Mouse (Mus musculus) 3134 (cell line): ENCODE data around the gene Synj2.
A peak's percentile ranks its signal among the peaks of the same experiment; 100 is the strongest.

Experiments
- DNase-seq: peaks from one replicate; pipeline ENCODE4 v3.0.0-alpha.2; 2011; ENCODE audit warnings: low spot score; ENCODE audit not compliant: insufficient read length; ENCODE audit errors: extremely low read depth

The Synj2 gene

DNA sequence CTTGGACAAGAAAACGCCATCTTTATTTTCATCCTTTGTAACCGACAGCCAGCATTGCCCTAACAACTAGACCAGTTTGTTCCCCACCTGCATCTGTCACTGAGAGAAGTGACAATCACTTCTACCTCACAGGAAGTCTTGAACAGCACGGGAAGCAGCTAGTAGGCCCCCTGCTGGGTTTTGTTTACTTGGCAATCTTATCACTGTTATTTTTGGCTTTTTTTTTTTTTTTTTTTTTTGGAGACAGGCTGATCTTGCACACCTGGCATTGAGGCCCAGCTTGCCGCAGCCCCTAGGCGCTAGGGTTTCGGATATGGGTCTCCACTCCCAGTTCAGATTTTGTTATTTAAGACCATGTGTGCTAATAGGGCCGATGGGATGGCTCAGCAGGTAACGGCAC lies 32.5 kb downstream of the Synj2 start:
- DNase-seq: no peak

DNA sequence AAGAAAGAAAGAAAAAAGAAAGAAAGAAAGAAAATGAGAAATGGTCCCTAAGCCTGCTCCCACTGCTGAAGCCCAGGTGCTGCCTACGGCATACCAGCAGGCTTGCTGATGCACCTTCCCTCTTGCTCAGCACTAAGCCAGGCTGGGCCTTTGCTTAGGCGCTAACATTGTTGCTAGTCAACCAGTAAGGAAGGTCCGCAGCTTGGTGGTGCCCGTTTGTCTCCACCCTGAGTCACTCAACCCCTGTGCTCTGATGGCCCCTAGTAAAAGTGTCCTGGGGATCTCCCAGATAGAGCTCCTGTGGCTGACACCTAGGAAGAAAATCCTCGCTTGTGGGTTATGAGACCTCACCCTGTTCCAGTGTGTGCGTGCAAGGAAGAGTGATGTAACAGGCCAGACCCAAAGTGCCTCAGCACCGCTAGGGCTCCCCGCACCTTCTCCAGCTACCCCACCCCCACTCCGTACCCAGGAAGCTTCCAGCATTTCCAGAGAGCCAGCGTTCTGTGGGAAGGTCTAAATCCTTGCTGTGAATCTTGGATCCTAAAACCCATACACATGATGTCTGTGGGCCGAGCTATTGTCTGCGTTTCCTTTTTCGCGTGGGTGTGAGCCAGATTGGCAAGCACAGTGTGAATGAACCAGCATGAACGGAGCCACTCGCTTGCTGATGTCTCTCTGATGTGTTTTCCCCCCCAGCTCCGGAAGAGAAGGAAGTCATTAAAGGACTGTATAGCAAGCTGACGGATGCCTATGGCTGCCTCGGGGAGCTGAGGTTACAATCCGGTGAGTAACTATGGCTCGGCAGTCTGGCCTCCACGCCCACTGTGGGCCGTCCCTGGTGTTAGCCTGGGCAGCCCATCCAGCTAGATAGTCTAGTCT lies 34.3 kb downstream of the Synj2 start:
- DNase-seq: peak; percentile 69

DNA sequence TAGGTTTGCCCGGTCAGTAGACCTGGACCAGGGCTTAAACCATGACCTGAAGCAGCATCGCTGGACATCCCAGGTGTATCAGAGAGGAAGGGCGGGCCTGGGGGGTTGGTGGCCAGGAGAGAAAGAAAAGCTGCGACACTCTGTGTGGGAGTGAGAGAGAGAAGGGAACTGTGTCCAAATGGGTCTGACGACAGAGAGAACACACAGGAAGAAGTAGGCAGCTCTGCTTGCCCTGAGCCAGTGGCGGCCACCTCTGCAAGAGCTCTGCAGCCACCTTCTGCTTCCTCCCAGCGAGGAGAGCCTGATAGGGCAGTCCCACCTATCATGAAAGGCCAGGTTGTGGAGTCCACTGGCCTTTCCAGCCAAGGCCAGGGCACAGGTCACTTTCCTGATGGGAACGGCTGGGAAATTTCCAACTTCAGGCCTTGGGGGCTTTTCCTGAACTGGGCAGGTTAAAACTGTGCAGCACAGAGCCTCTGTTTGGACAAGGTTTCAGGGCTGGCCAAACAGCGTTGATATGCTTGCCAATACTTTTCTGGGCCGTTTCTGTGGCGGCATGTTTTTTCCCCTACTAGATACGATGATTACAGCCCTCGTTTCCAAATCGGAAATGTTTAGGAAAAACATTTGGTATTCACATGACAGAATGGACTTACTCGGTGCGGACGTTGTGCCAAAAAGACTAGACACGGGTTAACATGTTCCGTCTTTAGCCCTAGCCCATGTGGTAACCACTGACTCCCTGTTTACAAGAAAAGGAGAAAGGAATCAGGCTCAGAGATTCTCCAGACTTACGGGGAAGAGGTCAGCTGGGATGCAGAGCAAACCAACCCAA lies 35.4 kb downstream of the Synj2 start:
- DNase-seq: no peak

DNA sequence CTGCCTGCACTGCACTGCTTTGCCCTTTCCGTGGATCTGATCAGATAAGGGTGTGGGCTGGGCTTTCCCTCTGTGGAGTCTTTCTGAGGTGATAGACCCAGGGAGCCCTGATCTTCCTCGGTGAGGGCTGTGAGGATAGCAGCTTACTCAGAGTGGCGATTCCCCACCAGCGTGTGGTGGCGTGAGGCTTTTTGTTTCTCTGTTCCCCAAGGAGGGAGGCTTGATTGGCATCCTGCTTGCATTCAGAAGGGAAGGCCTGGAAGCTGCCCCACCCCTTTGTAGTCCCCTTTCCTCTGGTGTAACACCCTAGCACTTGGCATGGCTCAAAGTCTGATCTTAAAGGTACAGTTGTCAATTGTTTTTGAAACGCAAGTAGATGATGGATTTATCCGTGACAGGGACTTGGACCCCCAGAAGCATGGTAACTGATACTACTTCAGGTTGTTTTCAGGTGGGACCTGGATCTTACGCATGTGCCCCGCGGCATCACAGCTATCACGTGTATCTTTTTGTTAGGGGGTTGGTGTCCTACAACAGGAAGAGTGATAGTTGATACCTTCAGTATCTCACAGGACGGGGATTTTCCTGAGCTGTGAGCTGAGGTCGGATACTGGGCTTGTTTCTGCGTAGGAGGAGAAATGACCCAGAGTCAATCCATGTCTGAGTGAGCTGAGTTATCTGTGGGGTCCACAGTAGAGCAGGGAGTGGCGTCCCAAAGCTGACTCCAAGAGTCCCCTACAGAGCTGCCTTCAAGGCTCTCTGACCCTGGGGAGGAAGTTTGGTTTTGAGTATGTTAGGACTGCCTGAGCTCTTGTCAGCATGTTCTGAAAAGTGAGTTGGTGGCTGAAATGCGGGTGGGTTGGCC lies 36.2 kb downstream of the Synj2 start:
- peak; percentile 57 for DNase-seq

DNA sequence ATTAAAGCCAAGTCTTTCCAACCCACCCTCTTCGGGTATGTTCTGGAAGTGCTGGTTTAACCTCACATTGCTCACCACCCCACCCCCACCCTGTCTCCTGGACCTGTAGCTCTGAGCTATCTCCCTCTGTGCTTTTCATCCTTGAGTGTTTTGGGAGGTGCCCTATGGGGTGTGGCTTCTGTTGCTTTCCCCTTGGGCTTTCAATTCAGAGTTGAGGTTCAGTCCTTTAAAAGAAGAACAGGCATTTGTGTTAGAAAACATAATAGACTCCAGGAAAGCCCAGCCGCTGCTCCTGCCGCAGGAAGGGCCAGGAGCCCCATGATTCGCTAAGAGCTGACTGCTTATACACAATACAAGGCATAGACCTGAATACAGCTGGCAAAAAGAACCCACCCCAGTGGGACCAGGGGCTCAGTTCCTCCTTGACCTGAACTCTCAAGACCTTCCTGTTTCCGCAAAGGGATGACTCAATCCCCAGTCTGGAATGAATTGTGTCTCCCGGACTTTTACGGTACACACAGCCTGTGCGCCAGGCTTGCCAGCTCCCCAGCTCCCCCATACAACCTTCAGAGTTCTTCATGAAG lies 36.9 kb downstream of the Synj2 start:
- peak; percentile 56 for DNase-seq

- peak; percentile 74 for DNase-seq
Measured at GRCm38 (mm10) chr17:5978505-5979077, 37.5 kb downstream of the Synj2 start.

GRCm38 (mm10) chr17:5980860-5981259 lies 39.8 kb downstream of the Synj2 start:
- no peak for DNase-seq

DNA sequence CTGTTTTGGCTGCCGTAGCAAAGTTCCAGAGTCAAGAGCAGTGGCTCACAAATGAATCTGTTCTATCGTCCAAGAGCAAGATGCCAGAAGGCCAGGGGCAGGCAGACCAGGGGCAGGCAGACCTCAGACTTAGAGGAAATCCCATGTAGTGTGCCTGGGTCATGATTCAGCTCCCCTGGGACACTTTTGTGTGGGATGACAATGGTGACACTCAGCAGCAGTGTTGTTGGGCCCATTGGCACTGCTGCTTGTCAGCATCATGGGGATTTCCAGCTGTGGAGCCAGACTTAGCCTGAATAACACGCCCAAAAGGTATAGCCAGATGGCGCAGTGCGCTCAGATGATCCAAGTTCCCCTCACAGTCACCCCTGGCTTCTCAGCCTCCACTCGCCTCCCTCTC lies 42.1 kb downstream of the Synj2 start:
- DNase-seq: no peak

GRCm38 (mm10) chr17:5983901-5984300 lies 42.8 kb downstream of the Synj2 start:
- no peak for DNase-seq

GRCm38 (mm10) chr17:5984700-5985231 lies 43.7 kb downstream of the Synj2 start:
- DNase-seq: no peak

DNA sequence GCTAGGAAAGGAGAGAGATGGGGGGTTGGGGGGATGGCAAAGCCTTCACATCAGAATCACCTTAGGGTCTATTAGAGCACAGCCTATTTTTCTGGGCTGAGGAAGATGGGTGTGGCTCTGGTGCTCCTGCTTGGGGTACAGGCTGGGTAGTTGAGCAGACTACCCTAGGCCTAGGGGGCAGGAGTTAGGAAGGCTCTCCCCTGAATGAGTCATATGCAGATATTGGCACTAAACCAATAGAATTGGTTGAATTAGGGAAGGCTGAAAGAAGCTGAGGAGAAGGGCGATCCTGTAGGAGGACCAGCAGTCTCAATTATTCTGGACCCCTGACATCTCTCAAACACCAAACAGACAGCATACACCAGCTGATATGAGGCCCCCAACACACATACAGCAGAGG lies 44.2 kb downstream of the Synj2 start:
- no peak for DNase-seq

DNA sequence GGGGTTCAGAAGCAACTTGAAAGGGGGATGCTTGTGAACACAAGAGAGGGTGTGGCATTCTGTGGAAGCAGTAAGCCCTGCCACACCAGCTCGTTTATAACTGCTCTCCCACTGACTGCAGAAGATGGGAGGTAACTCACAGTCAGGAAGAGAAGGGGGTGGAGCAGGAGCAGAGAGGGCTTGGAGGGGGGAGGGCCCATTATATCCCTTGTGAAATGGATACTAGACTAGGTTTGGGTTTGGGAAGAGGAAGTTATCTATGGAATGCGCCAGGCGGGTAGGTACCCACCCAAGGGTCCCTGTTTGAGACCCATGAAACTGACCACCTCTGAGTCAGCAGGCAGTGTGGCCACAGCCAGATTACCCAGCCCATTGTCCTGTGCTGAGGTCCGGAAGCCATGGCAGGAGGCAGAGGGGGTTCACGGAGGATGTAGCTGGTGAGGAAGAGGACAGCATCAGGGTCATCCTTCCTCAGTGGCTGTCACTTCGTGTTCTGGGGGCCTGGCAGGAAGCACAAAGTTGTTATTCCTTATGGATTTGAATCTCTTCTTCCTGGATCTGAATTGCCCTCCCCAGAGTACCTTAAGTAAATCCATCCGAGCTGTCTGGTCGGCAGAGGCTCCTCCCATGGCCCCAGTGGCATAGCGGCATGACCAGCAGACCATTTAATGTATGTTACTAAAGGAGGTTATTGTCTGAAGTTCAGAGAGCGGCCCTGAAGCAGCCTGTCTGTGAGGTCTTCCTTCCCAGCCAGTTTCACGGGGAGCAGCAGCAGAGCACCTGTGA lies 46.4 kb downstream of the Synj2 start:
- DNase-seq: no peak

GRCm38 (mm10) chr17:5988102-5988501 lies 47.0 kb downstream of the Synj2 start:
- DNase-seq: no peak

DNA sequence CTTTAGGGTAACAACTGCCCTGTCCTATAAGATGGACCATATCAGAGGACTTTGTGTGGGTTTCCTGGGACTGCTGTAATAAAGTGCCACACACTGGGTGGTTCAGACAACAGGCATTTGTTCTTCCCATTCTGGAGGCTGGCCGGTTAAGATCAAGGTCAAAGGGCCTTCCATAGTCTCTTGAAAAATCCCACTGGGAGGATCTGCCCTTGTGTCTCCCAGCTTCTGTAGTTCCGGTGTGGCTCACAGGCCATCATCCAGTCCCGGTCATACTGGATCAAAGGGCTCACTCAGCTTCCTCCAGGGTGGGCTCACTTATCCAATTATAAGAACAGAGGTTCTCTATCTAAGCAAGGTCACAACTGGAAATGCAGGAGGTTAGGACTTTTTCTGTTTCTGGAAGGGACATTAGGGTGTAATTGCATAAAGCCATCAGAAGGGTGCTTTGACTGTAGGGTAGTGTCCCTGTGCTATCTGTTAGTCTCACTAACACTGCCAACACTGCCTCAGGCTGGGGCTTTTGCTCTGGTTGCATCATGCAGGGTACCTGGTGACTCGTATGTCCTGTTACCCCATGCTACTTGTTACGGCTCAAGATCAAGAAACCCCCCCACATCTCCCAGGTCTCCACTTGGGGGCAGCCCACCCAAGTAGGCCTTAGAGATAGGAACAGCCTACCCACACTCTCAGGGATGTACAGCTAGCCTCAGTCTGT lies 51.9 kb downstream of the Synj2 start:
- no peak for DNase-seq

GRCm38 (mm10) chr17:5993581-5994260 lies 52.6 kb downstream of the Synj2 start:
- no peak for DNase-seq

GRCm38 (mm10) chr17:5994606-5995005 lies 53.5 kb downstream of the Synj2 start:
- peak; percentile 70 for DNase-seq

DNA sequence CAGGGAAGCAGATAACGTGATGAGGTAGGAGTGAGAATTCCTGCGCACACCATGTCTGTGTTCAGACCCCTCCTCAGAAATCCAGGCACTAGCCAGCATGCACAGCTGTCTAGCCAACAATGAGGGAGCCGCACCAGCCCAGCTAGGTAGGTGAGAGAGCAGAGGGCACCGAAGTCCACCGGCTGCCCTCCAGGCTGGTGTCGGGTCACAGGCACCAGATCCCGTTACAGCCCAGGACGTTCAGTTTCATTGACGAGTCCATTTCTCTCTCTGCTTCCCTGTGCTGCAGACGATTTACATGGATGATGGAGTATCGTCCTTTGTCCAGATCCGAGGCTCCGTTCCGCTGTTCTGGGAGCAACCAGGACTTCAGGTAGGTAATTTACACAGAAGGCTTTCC lies 55.5 kb downstream of the Synj2 start:
- no peak for DNase-seq
